Mouse (Mus musculus): ENCODE results near the gene Cldnd1. TPM values are rescaled to one million over a fixed set of nuclear protein-coding genes. Genes with fewer than 3 reads are reported as not detected.

The Cldnd1 gene
- polyA plus RNA-seq, 1 experiment from 2014 or later: 91.0 TPM

GRCm38 (mm10) chr16:58715018-58715417, 12.7 kb upstream of the Cldnd1 start:
- no peaks in the 10 kb centered on the region for H3K27me3 ChIP-seq (ENCODE audit: poor library complexity, severe bottlenecking)
- no peak overlapping the region for H3K4me3 ChIP-seq
- H3K4me1 ChIP-seq: peaks cover 2% of the 10 kb centered on the region; the same call in 1 of the 2 replicates
- WGBS: 86% methylated on average over 4 of the region's 4 CpGs
- no peak overlapping the region for H3K27ac ChIP-seq
- no peak for DNase-seq (ENCODE audit: extremely low spot score, low spot score)
- no peaks in the 10 kb centered on the region for H3K9me3 ChIP-seq
- no peaks in the 10 kb centered on the region for H3K36me3 ChIP-seq (replicated peaks)

DNA sequence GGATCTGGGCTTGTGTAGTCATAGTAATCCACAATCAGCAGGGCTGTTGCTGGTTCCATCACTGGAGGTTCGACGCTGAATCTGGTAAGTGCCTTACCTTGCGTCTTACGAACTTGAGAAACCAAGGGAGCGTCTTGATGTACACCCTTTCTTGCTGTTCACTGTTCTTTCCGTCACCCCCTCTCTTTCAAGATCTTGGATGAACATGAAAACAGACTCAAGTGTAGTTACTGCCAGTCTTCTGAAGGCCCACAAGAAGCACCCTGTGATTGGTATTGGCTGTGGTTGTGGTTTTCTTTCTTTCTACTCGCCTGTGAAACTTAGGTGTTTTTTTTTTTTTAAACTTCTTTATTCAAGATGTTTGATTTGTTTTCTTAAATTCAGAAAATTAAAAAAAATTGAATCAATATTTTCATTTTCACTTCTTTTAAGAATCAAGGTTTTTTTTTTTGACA, 9.0 kb upstream of the Cldnd1 start, which contains the start of gene Gpr15:
TSS of gene Gpr15 (minus strand) at position 405 of the 455 bp plus-strand sequence.
- H3K36me3 ChIP-seq (replicated peaks): no peaks in the 10 kb centered on the region
- no peak for DNase-seq (ENCODE audit: extremely low spot score, low spot score)
- WGBS: 91% methylated on average over 7 of the region's 7 CpGs
- no peak within 1 kb of the TSS for H3K4me3 ChIP-seq
- H3K4me1 ChIP-seq: peaks cover 2% of the 10 kb centered on the region; the same call in 1 of the 2 replicates
- H3K9me3 ChIP-seq: no peaks in the 10 kb centered on the region
- no peak within 1 kb of the TSS for H3K27ac ChIP-seq
- no peaks in the 10 kb centered on the region for H3K27me3 ChIP-seq (ENCODE audit: poor library complexity, severe bottlenecking)

DNA sequence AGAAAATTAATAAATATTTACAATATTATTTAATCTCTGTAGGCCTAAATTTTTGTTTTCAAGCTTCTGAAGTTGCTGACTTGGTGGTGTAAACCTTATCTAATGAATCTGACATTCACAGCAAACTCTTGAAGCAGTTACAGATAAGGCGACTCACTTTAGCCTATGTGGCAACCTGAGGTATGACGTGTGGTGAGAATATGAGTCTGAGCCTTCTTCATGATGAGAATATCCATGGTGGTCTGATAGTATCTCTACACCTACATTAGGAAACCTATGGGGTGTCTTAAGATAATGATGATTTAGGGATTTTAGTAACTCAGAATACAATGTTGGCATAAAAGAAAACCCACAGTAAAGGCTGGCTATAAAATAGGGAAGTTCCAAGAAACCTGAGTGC, 5.4 kb upstream of the Cldnd1 start:
- Histone ChIP-seq H3K36me3 (replicated peaks) (no peaks in the 10 kb centered on the region), H3K9me3 (no peaks in the 10 kb centered on the region), H3K27me3 (ENCODE audit: poor library complexity, severe bottlenecking) (no peaks in the 10 kb centered on the region), H3K4me1 (peaks cover 2% of the 10 kb centered on the region; the same call in 1 of the 2 replicates), H3K27ac (no peak overlapping the region), H3K4me3 (no peak overlapping the region)
- no peak for DNase-seq (ENCODE audit: extremely low spot score, low spot score)
- 88% methylated on average over 2 of the region's 2 CpGs for WGBS

GRCm38 (mm10) chr16:58726680-58727476, 832 bp upstream of the Cldnd1 start:
- 80% methylated on average over 11 of the region's 11 CpGs for WGBS
- H3K27me3 ChIP-seq (ENCODE audit: poor library complexity, severe bottlenecking): no peaks in the 10 kb centered on the region
- H3K4me3 ChIP-seq: peak overlapping the region; percentile 84
- H3K9me3 ChIP-seq: no peaks in the 10 kb centered on the region
- peaks cover 24% of the 10 kb centered on the region for H3K36me3 ChIP-seq (replicated peaks)
- no peak for DNase-seq (ENCODE audit: extremely low spot score, low spot score)
- peaks cover 6% of the 10 kb centered on the region for H3K4me1 ChIP-seq
- H3K27ac ChIP-seq: peak overlapping the region; percentile 91

GRCm38 (mm10) chr16:58728176-58728671, 514 bp downstream of the Cldnd1 start:
- Histone ChIP-seq H3K4me3 (peak overlapping the region; percentile 84), H3K9me3 (no peaks in the 10 kb centered on the region), H3K27ac (peak overlapping the region; percentile 91), H3K36me3 (replicated peaks) (peaks cover 38% of the 10 kb centered on the region), H3K4me1 (peaks cover 6% of the 10 kb centered on the region), H3K27me3 (ENCODE audit: poor library complexity, severe bottlenecking) (no peaks in the 10 kb centered on the region)
- DNase-seq (ENCODE audit: extremely low spot score, low spot score): no peak
- under 1% methylated on average over 30 of the region's 31 CpGs for WGBS

- no peak for DNase-seq (ENCODE audit: extremely low spot score, low spot score)
- H3K27me3 ChIP-seq (ENCODE audit: poor library complexity, severe bottlenecking): no peaks in the 10 kb centered on the region
- 84% methylated on average over 4 of the region's 4 CpGs for WGBS
Measured at GRCm38 (mm10) chr16:58738205-58738604, 10.5 kb downstream of the Cldnd1 start.

GRCm38 (mm10) chr16:58738800-58739199, 11.1 kb downstream of the Cldnd1 start:
- no peaks in the 10 kb centered on the region for H3K9me3 ChIP-seq
- 71% methylated on average over 1 of the region's 1 CpGs for WGBS

More at GRCm38 (mm10) chr16:58738205-58738604, 10.5 kb downstream of the Cldnd1 start:
- no peaks in the 10 kb centered on the region for H3K9me3 ChIP-seq
- peaks cover 26% of the 10 kb centered on the region for H3K36me3 ChIP-seq (replicated peaks)
- H3K4me1 ChIP-seq: no peaks in the 10 kb centered on the region
- H3K4me3 ChIP-seq: no peak overlapping the region
- no peak overlapping the region for H3K27ac ChIP-seq

DNA sequence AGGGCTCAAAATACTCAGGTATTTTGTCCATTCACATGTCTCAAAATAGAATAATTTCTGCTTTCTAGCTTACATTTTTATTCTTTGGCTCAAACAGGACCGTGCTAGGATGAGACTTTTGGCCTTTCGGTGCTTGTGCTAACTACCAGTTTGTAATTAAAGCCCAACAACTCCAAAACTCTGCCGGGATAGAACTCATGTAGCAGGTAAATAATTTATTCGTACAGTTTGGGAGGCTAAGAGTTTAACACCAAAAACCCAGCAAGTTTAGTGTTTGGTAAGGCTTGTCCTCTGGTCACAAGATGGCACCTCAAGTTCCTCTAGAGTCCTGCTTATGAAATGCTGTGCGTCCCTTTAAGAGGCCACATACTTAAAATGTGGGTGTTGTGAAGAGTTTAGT, 13.0 kb downstream of the Cldnd1 start:
- no peak for DNase-seq (ENCODE audit: extremely low spot score, low spot score)
- no peaks in the 10 kb centered on the region for H3K27me3 ChIP-seq (ENCODE audit: poor library complexity, severe bottlenecking)
- 94% methylated on average over 5 of the region's 5 CpGs for WGBS
- H3K9me3 ChIP-seq: no peaks in the 10 kb centered on the region
- no peaks in the 10 kb centered on the region for H3K4me1 ChIP-seq
- no peak overlapping the region for H3K27ac ChIP-seq
- no peak overlapping the region for H3K4me3 ChIP-seq
- peaks cover under 1% of the 10 kb centered on the region; the same call in 1 of the 2 replicates for H3K36me3 ChIP-seq (replicated peaks)

More at GRCm38 (mm10) chr16:58738800-58739199, 11.1 kb downstream of the Cldnd1 start:
- H3K4me3 ChIP-seq: no peak overlapping the region
- peaks cover 20% of the 10 kb centered on the region for H3K36me3 ChIP-seq (replicated peaks)
- DNase-seq (ENCODE audit: extremely low spot score, low spot score): no peak
- H3K4me1 ChIP-seq: no peaks in the 10 kb centered on the region
- no peaks in the 10 kb centered on the region for H3K27me3 ChIP-seq (ENCODE audit: poor library complexity, severe bottlenecking)
- H3K27ac ChIP-seq: no peak overlapping the region

GRCm38 (mm10) chr16:58746715-58747114, 19.0 kb downstream of the Cldnd1 start:
- Histone ChIP-seq H3K4me1 (no peaks in the 10 kb centered on the region), H3K27ac (no peak overlapping the region)
- WGBS: 74% methylated on average over 4 of the region's 4 CpGs

DNA sequence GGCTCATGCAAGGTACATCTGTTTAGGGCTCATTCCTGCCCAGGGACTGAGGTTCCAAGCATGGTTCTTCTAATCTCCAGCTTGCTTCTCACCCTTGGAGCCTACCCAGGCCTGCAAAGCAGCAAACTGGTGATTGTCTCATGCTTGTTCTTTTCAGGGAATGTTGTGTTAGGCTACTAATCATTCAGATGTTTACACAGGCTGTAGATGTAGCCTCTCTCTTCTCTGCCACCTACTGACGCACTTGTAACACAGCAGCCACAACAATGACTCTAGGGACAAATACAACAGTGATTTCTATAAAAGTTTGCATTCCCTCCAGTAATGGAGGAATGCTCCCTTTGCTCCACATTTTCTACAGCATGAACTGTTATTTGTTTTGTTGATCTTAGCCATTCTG, 23.6 kb downstream of the Cldnd1 start:
- no peaks in the 10 kb centered on the region for H3K27me3 ChIP-seq (ENCODE audit: poor library complexity, severe bottlenecking)
- no peak overlapping the region for H3K27ac ChIP-seq
- H3K36me3 ChIP-seq (replicated peaks): no peaks in the 10 kb centered on the region
- H3K9me3 ChIP-seq: no peaks in the 10 kb centered on the region
- 42% methylated on average over 1 of the region's 1 CpGs for WGBS
- H3K4me1 ChIP-seq: no peaks in the 10 kb centered on the region
- H3K4me3 ChIP-seq: no peak overlapping the region
- no peak for DNase-seq (ENCODE audit: extremely low spot score, low spot score)

More at GRCm38 (mm10) chr16:58746715-58747114, 19.0 kb downstream of the Cldnd1 start:
- H3K36me3 ChIP-seq (replicated peaks): no peaks in the 10 kb centered on the region
- no peaks in the 10 kb centered on the region for H3K27me3 ChIP-seq (ENCODE audit: poor library complexity, severe bottlenecking)
- DNase-seq (ENCODE audit: extremely low spot score, low spot score): no peak
- H3K9me3 ChIP-seq: no peaks in the 10 kb centered on the region
- H3K4me3 ChIP-seq: no peak overlapping the region

DNA sequence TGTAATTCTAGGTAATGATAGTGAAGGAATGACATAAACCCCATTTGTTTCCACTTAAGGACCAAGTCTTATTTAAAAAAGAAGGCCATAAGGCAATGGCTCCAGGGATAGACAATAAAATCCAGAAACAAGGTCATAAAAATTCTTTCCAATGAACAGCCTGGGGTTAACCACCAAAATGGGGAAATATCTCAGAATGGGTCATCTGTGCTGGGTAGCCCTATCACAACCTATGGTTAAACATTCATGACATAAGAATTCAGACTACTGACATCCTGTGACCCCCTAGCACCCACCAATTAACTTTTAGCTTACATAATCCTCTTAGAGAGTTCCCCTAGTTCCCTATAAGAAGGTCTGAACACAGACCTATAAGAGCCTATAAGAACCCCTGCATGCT, 28.5 kb downstream of the Cldnd1 start:
- DNase-seq (ENCODE audit: extremely low spot score, low spot score): no peak
- Histone ChIP-seq H3K36me3 (replicated peaks) (no peaks in the 10 kb centered on the region), H3K9me3 (no peaks in the 10 kb centered on the region), H3K4me1 (no peaks in the 10 kb centered on the region), H3K4me3 (no peak overlapping the region), H3K27me3 (ENCODE audit: poor library complexity, severe bottlenecking) (no peaks in the 10 kb centered on the region), H3K27ac (no peak overlapping the region)

DNA sequence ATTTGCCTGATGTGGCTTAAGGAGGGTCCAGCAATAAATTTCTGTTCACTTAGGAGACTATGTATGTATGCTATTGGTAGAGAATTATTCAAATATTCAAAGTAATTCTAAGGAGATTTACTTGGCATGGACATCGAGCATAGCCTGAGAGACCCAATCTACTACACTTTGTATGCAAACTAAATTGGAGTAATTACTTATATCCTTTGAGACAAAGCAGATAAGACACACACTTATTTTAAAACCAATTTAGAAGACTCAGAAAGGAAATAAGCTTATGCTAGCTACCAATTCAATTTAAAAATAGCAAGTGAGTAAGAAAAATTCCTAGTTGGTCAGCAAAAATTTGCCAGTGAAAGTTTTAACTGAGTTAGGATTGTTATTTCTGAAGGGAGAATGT, 35.4 kb downstream of the Cldnd1 start, which contains the start of gene Olfr172:
TSS of gene Olfr172 (minus strand) at position 101 of the 400 bp plus-strand sequence.
- Histone ChIP-seq H3K4me1 (no peaks in the 10 kb centered on the region), H3K9me3 (peaks cover 4% of the 10 kb centered on the region; the same call in 1 of the 2 replicates), H3K27ac (no peak within 1 kb of the TSS), H3K4me3 (no peak within 1 kb of the TSS), H3K27me3 (ENCODE audit: poor library complexity, severe bottlenecking) (no peaks in the 10 kb centered on the region), H3K36me3 (replicated peaks) (no peaks in the 10 kb centered on the region)
- DNase-seq (ENCODE audit: extremely low spot score, low spot score): no peak
- WGBS: 88% methylated on average over 1 of the region's 1 CpGs

Data from forebrain, embryonic 10.5 days (tissue).